Mouse (Mus musculus) midbrain, postnatal 0 days (tissue): ENCODE data around the gene Golt1a. TPM values are rescaled to one million over a fixed set of nuclear protein-coding genes. Genes with fewer than 3 reads are reported as not detected.

ENCODE experiments used
- ATAC-seq: fragments of 200-750 bp; cut with Nextera tagmentation; 2 replicates; pipeline ENCODE4 v1.8.0; 2017; ENCODE audit warnings: moderate number of reproducible peaks, mild to moderate bottlenecking, moderate TSS enrichment, moderate library complexity; ENCODE audit not compliant: low FRiP score
- DNase-seq: peaks from one replicate; pipeline ENCODE4 v3.0.0-alpha.2; 2015; ENCODE audit warnings: low spot score
- H3K27ac ChIP-seq: fragments of 300-500 bp; sonication (generic); 2 replicates; pipeline ENCODE4 v1.5.1; 2014; ENCODE audit warnings: low read depth, mild to moderate bottlenecking, low read length, mixed read lengths
- H3K27me3 ChIP-seq: fragments of 300-500 bp; sonication (generic); 2 replicates; pipeline ENCODE4 v1.6.1; 2014; ENCODE audit warnings: low read length, control low read depth, mixed read lengths; ENCODE audit not compliant: insufficient read depth
- H3K36me3 ChIP-seq: fragments of 300-500 bp; sonication (generic); 2 replicates; pipeline ENCODE4 v1.6.1; 2014; ENCODE audit warnings: low read length, control low read depth, mixed read lengths; ENCODE audit not compliant: insufficient read depth
- H3K4me1 ChIP-seq: fragments of 300-500 bp; sonication (generic); 2 replicates; pipeline ENCODE4 v1.6.1; 2014; ENCODE audit warnings: mild to moderate bottlenecking, control low read depth, antibody characterized with exemption, low read length, mixed read lengths; ENCODE audit not compliant: insufficient read depth
- H3K4me2 ChIP-seq: fragments of 300-500 bp; sonication (generic); 2 replicates; pipeline ENCODE4 v1.6.1; 2014; ENCODE audit warnings: low read depth, mild to moderate bottlenecking, low read length, mixed read lengths; ENCODE audit not compliant: poor library complexity, severe bottlenecking
- H3K4me3 ChIP-seq: fragments of 300-500 bp; sonication (generic); 2 replicates; pipeline ENCODE4 v1.5.1; 2014; ENCODE audit warnings: low read depth, mild to moderate bottlenecking, low read length, moderate library complexity
- H3K9ac ChIP-seq: fragments of 300-500 bp; sonication (generic); replicated peaks from 2 replicates; pipeline ENCODE4 v1.6.1; 2014; ENCODE audit warnings: mild to moderate bottlenecking, low read length, moderate library complexity, mixed read lengths; ENCODE audit not compliant: poor library complexity, severe bottlenecking
- H3K9me3 ChIP-seq: fragments of 300-500 bp; sonication (generic); 2 replicates; pipeline ENCODE4 v1.6.1; 2016; ENCODE audit warnings: low read length, control low read depth
- CTCF ChIP-seq: IDR thresholded peaks from 2 replicates; pipeline ENCODE4 v1.5.1; 2016; ENCODE audit warnings: antibody characterized with exemption, mild to moderate bottlenecking
- WGBS: fragments of 180-500 bp; shearing (Covaris S2); extraction: QIAGEN DNeasy Blood & Tissue Kit; methylation state at CpG from one replicate; pipeline ENCODE4 v1.1.7; 2014; 5-methylcytosine and 5-hydroxymethylcytosine counted together
- polyA plus RNA-seq: library from polyadenylated mRNA; unstranded; fragments of >200 nt; fragmentation: Nextera tagmentation; extraction: Ambion mirVana; gene quantifications from 2 replicates; pipeline ENCODE4 v1.2.1, GENCODE M21; 2015
- total RNA-seq: library from RNA; depleted of rRNA; stranded (reverse); fragments of >200 nt; gene quantifications from 2 replicates; pipeline ENCODE4 v1.2.3, GENCODE M21; 2014; rRNA removed

Gene Golt1a
- not detected in 2 replicates for total RNA-seq
- polyA plus RNA-seq: not detected in 2 replicates

- TF ChIP-seq CTCF: no peak
- Histone ChIP-seq H3K4me3 (no peak within 1 kb of the TSS), H3K27me3 (no peaks in the 10 kb centered on the region), H3K9ac (no peak within 1 kb of the TSS), H3K4me2 (no peak within 1 kb of the TSS), H3K4me1 (peaks cover 3% of the 10 kb centered on the region; the same call in 1 of the 2 replicates), H3K36me3 (no peaks in the 10 kb centered on the region), H3K9me3 (no peaks in the 10 kb centered on the region), H3K27ac (no peak within 1 kb of the TSS)
- WGBS: 79% methylated on average over 14 of the region's 14 CpGs
- no peak for DNase-seq
- no peak for ATAC-seq
Observed at GRCm38 (mm10) chr1:133309652-133310267, at the start of gene Golt1a. Golt1a (plus strand) TSS chr1:133309800.

- H3K9me3 ChIP-seq: no peaks in the 10 kb centered on the region
- H3K9ac ChIP-seq: no peak overlapping the region
- no peak overlapping the region for H3K4me2 ChIP-seq
- no peak for TF ChIP-seq CTCF
- no peak overlapping the region for H3K4me3 ChIP-seq
- 82% methylated on average over 6 of the region's 6 CpGs for WGBS
- DNase-seq: no peak
- no peak for ATAC-seq
- H3K36me3 ChIP-seq: peaks cover 25% of the 10 kb centered on the region
- no peaks in the 10 kb centered on the region for H3K4me1 ChIP-seq
- H3K27ac ChIP-seq: no peak overlapping the region
- H3K27me3 ChIP-seq: no peaks in the 10 kb centered on the region
Observed at GRCm38 (mm10) chr1:133262628-133263027, 47.0 kb upstream of the Golt1a start.

- Histone ChIP-seq H3K27ac (no peak overlapping the region), H3K9me3 (no peaks in the 10 kb centered on the region), H3K4me1 (no peaks in the 10 kb centered on the region), H3K9ac (no peak overlapping the region), H3K4me3 (no peak overlapping the region), H3K36me3 (peaks cover 25% of the 10 kb centered on the region), H3K4me2 (no peak overlapping the region), H3K27me3 (no peaks in the 10 kb centered on the region)
- DNase-seq (no peak), ATAC-seq (no peak)
- WGBS: 88% methylated on average over 7 of the region's 7 CpGs
- no peak for TF ChIP-seq CTCF
Observed at GRCm38 (mm10) chr1:133263134-133263533, 46.5 kb upstream of the Golt1a start.

GRCm38 (mm10) chr1:133264367-133264766 is 45.2 kb upstream of the Golt1a start:
- no peaks in the 10 kb centered on the region for H3K9me3 ChIP-seq
- H3K9ac ChIP-seq: no peak overlapping the region
- no peak for ATAC-seq
- WGBS: 51% methylated on average over 12 of the region's 12 CpGs
- no peak overlapping the region for H3K27ac ChIP-seq
- H3K36me3 ChIP-seq: peaks cover 29% of the 10 kb centered on the region
- no peak for DNase-seq
- TF ChIP-seq CTCF: no peak
- H3K4me2 ChIP-seq: no peak overlapping the region
- H3K27me3 ChIP-seq: no peaks in the 10 kb centered on the region
- H3K4me1 ChIP-seq: no peaks in the 10 kb centered on the region
- no peak overlapping the region for H3K4me3 ChIP-seq

GRCm38 (mm10) chr1:133265114-133265766 is 44.4 kb upstream of the Golt1a start:
- Histone ChIP-seq H3K27ac (no peak overlapping the region), H3K9me3 (no peaks in the 10 kb centered on the region), H3K27me3 (no peaks in the 10 kb centered on the region), H3K4me1 (no peaks in the 10 kb centered on the region), H3K4me2 (no peak overlapping the region), H3K36me3 (peaks cover 31% of the 10 kb centered on the region), H3K4me3 (no peak overlapping the region), H3K9ac (no peak overlapping the region)
- ATAC-seq: no peak; the same call in 1 of the 2 replicates
- DNase-seq: no peak
- peak; percentile 42; the same call in 1 of the 2 replicates for TF ChIP-seq CTCF
- WGBS: 73% methylated on average over 11 of the region's 11 CpGs

GRCm38 (mm10) chr1:133267094-133267493 is 42.5 kb upstream of the Golt1a start:
- no peak for ATAC-seq
- Histone ChIP-seq H3K27ac (no peak overlapping the region), H3K9me3 (no peaks in the 10 kb centered on the region), H3K4me1 (no peaks in the 10 kb centered on the region), H3K9ac (no peak overlapping the region), H3K4me3 (no peak overlapping the region), H3K36me3 (peaks cover 37% of the 10 kb centered on the region), H3K4me2 (no peak overlapping the region), H3K27me3 (no peaks in the 10 kb centered on the region)
- no peak for DNase-seq
- no peak for TF ChIP-seq CTCF
- WGBS: 40% methylated on average over 3 of the region's 3 CpGs
